Mouse (Mus musculus) CH12.LX (cell line): ENCODE data around the gene Plch1. TPM values are rescaled to one million over a fixed set of nuclear protein-coding genes. Genes with fewer than 3 reads are reported as not detected.

Source experiments
- DNase-seq: peaks from one replicate; pipeline ENCODE4 v3.0.0-alpha.2; 2013; ENCODE audit errors: extremely low read depth
- H3K27ac ChIP-seq: 2 replicates; pipeline ENCODE4 v1.5.1; 2012; ENCODE audit warnings: low read depth, mild to moderate bottlenecking, control low read depth, moderate library complexity; ENCODE audit not compliant: insufficient read depth
- H3K27me3 ChIP-seq: replicated peaks from 2 replicates; pipeline ENCODE3; 2012; ENCODE audit warnings: inconsistent platforms
- H3K36me3 ChIP-seq, 2 experiments: replicated peaks in 1 of 2; 2 replicates each; pipeline versions ENCODE3 to v1.6.1; 2012; ENCODE audit warnings: inconsistent platforms in 1 of 2, low read length in 1 of 2, mild to moderate bottlenecking in 1 of 2, mixed read lengths in 1 of 2, moderate library complexity in 1 of 2; ENCODE audit not compliant: control insufficient read depth in 1 of 2, insufficient read depth in 1 of 2
- H3K4me1 ChIP-seq, 2 experiments: 2 replicates each; pipeline ENCODE4 v1.6.1; 2012; ENCODE audit warnings: inconsistent platforms in 1 of 2, moderate library complexity in 1 of 2; ENCODE audit not compliant: insufficient read depth in 2 of 2, control insufficient read depth in 1 of 2
- H3K4me2 ChIP-seq: 2 replicates; pipeline ENCODE4 v1.6.1; 2012; ENCODE audit warnings: low read depth, mild to moderate bottlenecking, control low read depth; ENCODE audit not compliant: poor library complexity, insufficient read depth, severe bottlenecking
- H3K4me3 ChIP-seq, 3 experiments: fragments of 150-350 bp in 1 of 3; sonication (generic) in 1 of 3; replicated peaks in 1 of 3; 2 replicates each; pipeline versions ENCODE3 to v1.5.1; 2011 to 2012; ENCODE audit warnings: low read depth in 2 of 3, low read length in 2 of 3, mild to moderate bottlenecking in 2 of 3, moderate library complexity in 2 of 3, control low read depth in 1 of 3, improper control_type of control experiment in 1 of 3, inconsistent platforms in 1 of 3, mixed read lengths in 1 of 3; ENCODE audit not compliant: poor library complexity in 1 of 3
- H3K79me2 ChIP-seq: replicated peaks from 2 replicates; pipeline ENCODE4 v1.6.1; 2012; ENCODE audit warnings: mild to moderate bottlenecking, moderate library complexity; ENCODE audit not compliant: control insufficient read depth, poor library complexity, insufficient read depth, severe bottlenecking; ENCODE audit errors: extremely low read depth
- H3K9ac ChIP-seq: 2 replicates; pipeline ENCODE4 v1.6.1; 2012; ENCODE audit warnings: low read depth, mild to moderate bottlenecking, control low read depth, moderate library complexity; ENCODE audit not compliant: insufficient read depth
- H3K9me3 ChIP-seq: replicated peaks from 2 replicates; pipeline ENCODE3; 2012; ENCODE audit warnings: low read length, inconsistent platforms, mixed read lengths
- E2F4 ChIP-seq: IDR thresholded peaks from 2 replicates; pipeline ENCODE4 v1.6.1; 2011; ENCODE audit warnings: low read depth, low read length, improper control_type of control experiment; ENCODE audit not compliant: insufficient replicate concordance
- ELF1 ChIP-seq: IDR thresholded peaks from 2 replicates; pipeline ENCODE4 v1.6.1; 2014; ENCODE audit warnings: low read depth, mild to moderate bottlenecking, inconsistent platforms, low read length, improper control_type of control experiment
- HCFC1 ChIP-seq: IDR thresholded peaks from 2 replicates; pipeline ENCODE4 v1.6.1; 2012; ENCODE audit warnings: low read depth, mild to moderate bottlenecking, inconsistent platforms, low read length, improper control_type of control experiment
- IRF4 ChIP-seq: IDR thresholded peaks from 2 replicates; pipeline ENCODE4 v1.6.1; 2014; ENCODE audit warnings: low read depth, mild to moderate bottlenecking, inconsistent platforms, low read length, improper control_type of control experiment
- JUND ChIP-seq: conservative IDR thresholded peaks from 2 replicates; pipeline ENCODE4 v1.6.1; 2011; ENCODE audit warnings: low read depth, low read length, improper control_type of control experiment
- KAT2A ChIP-seq: IDR thresholded peaks from 2 replicates; pipeline ENCODE4 v1.6.1; 2012; ENCODE audit warnings: low read length, improper control_type of control experiment, inconsistent platforms; ENCODE audit not compliant: insufficient replicate concordance
- MAZ ChIP-seq: IDR thresholded peaks from 2 replicates; pipeline ENCODE4 v1.6.1; 2012; ENCODE audit warnings: low read depth, mild to moderate bottlenecking, inconsistent platforms, low read length, improper control_type of control experiment, moderate library complexity
- PAX5 ChIP-seq: IDR thresholded peaks from 2 replicates; pipeline ENCODE4 v1.6.1; 2012; ENCODE audit warnings: low read length, inconsistent platforms, mixed read lengths
- POLR2A ChIP-seq: IDR thresholded peaks from 2 replicates; pipeline ENCODE4 v1.6.1; 2011; ENCODE audit warnings: low read depth, mild to moderate bottlenecking, improper control_type of control experiment, low read length
- RAD21 ChIP-seq: IDR thresholded peaks from 2 replicates; pipeline ENCODE4 v1.6.1; 2011; ENCODE audit warnings: low read depth, mild to moderate bottlenecking, low read length, improper control_type of control experiment, moderate library complexity
- TBP ChIP-seq: conservative IDR thresholded peaks from 2 replicates; pipeline ENCODE4 v1.6.1; 2011; ENCODE audit warnings: low read depth, low read length, improper control_type of control experiment
- UBTF ChIP-seq: IDR thresholded peaks from 2 replicates; pipeline ENCODE4 v1.6.1; 2012; ENCODE audit warnings: low read depth, mild to moderate bottlenecking, inconsistent platforms, low read length, improper control_type of control experiment, moderate library complexity
- USF1 ChIP-seq: IDR thresholded peaks from 2 replicates; pipeline ENCODE4 v1.6.1; 2014; ENCODE audit warnings: low read depth, mild to moderate bottlenecking, inconsistent platforms, low read length, improper control_type of control experiment
- USF2 ChIP-seq: conservative IDR thresholded peaks from 2 replicates; pipeline ENCODE4 v1.6.1; 2011; ENCODE audit warnings: low read depth, low read length, improper control_type of control experiment
- ZC3H11A ChIP-seq: IDR thresholded peaks from 2 replicates; pipeline ENCODE4 v1.6.1; 2012; ENCODE audit warnings: low read depth, mild to moderate bottlenecking, inconsistent platforms, low read length, improper control_type of control experiment
- dilution Hi-C: fragments of 300-500 bp; cut with MboI; formaldehyde crosslinking; loops from 2 replicates; pipeline ENCODE4 v1.14.3; 2020; ENCODE audit warnings: low sequenced_read_pairs; ENCODE audit not compliant: extremely low pct_unique_long_range_greater_than_20kb, extremely low pct_ligation_motif_present
- in situ Hi-C: fragments of 300-500 bp; cut with MboI; formaldehyde crosslinking; loops from 3 replicates; pipeline ENCODE4 v1.14.3; 2019; ENCODE audit warnings: low sequenced_read_pairs, low pct_ligation_motif_present, low pct_unique_long_range_greater_than_20kb, mixed read lengths
- polyA plus RNA-seq: library from polyadenylated mRNA; unstranded; fragments of >175 nt; gene quantifications from 2 replicates; pipeline ENCODE4 v1.2.1, GENCODE M21; 2012; ENCODE audit warnings: low read depth; ENCODE audit not compliant: insufficient read length
- total RNA-seq, 2 experiments: library from RNA; depleted of rRNA; stranded (reverse); fragments of 300-350 nt in 1 of 2; fragments of >200 nt in 1 of 2; gene quantifications; 2 replicates each; pipeline ENCODE4 v1.2.3; 2012 to 2014

Gene Plch1
- total and polyA plus RNA-seq, 3 experiments = 0.51 to 0.80 (median 0.59) TPM

GRCm38 (mm10) chr3:63851125-63851698, 48.1 kb downstream of the Plch1 start:
- Histone ChIP-seq H3K9me3 (no peaks in the 10 kb centered on the region), H3K27me3 (no peaks in the 10 kb centered on the region), H3K36me3 (no peaks in the 10 kb centered on the region), H3K27ac (no peak overlapping the region), H3K4me1 (no peaks in the 10 kb centered on the region), H3K9ac (no peak overlapping the region), H3K4me3 (no peak overlapping the region), H3K4me2 (no peak overlapping the region), H3K79me2 (no peaks in the 10 kb centered on the region)
- dilution Hi-C loops = no loop called here
- in situ Hi-C loops = no loop called here
- TF ChIP-seq USF1 = no peak
- no peak for DNase-seq

- in situ Hi-C loops (no loop called here), dilution Hi-C loops (no loop called here)
- Histone ChIP-seq H3K9me3 (no peaks in the 10 kb centered on the region), H3K4me3 (no peak overlapping the region), H3K79me2 (no peaks in the 10 kb centered on the region), H3K36me3 (no peaks in the 10 kb centered on the region), H3K9ac (no peak overlapping the region), H3K4me1 (no peaks in the 10 kb centered on the region), H3K27me3 (no peaks in the 10 kb centered on the region), H3K4me2 (no peak overlapping the region), H3K27ac (no peak overlapping the region)
- no peak for TF ChIP-seq ZC3H11A
- TF ChIP-seq IRF4 = no peak
- TF ChIP-seq JUND = no peak
- no peak for TF ChIP-seq UBTF
- DNase-seq = no peak
These were observed 49.4 kb downstream of the Plch1 start for GRCm38 (mm10) chr3:63849765-63850346.

- no peaks in the 10 kb centered on the region for H3K79me2 ChIP-seq
- TF ChIP-seq HCFC1 (no peak), UBTF (no peak), E2F4 (no peak), TBP (no peak), KAT2A (no peak), PAX5 (no peak), ZC3H11A (no peak), ELF1 (no peak), RAD21 (no peak), MAZ (no peak), USF2 (no peak), POLR2A (no peak), JUND (no peak)
- no peaks in the 10 kb centered on the region for H3K4me1 ChIP-seq
- no peaks in the 10 kb centered on the region for H3K27me3 ChIP-seq
- no peaks in the 10 kb centered on the region for H3K36me3 ChIP-seq
- H3K4me2 ChIP-seq = no peak overlapping the region
- no peak overlapping the region for H3K9ac ChIP-seq
- no peak for DNase-seq
- H3K9me3 ChIP-seq = no peaks in the 10 kb centered on the region
- H3K27ac ChIP-seq = no peak overlapping the region
- in situ Hi-C loops (no loop called here), dilution Hi-C loops (no loop called here)
- H3K4me3 ChIP-seq = no peak overlapping the region
These were observed 55.1 kb downstream of the Plch1 start for GRCm38 (mm10) chr3:63844141-63844540.
